In the genomic region with DNA sequence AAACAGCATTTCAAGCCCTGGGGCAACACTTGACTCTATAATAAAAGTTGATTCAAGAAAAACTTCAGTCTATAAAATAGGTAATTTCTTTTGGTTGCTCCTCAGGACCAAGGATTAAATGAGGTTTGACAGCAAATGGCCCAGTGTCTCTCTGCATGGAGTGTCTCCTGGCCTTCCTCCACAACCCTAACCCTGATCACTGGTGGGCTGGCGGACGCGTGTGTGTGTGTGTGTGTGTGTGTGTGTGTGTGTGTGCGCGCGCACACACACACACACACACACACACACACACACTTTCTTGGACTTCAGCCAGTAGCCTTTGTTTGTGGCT, we compare ENCODE assay signal across 8 mouse cellular contexts. TPM values are rescaled to one million over a fixed set of nuclear protein-coding genes. Genes with fewer than 3 reads are reported as not detected.
DNase-seq lines count a peak whose midpoint lies in the region; ATAC-seq lines count a peak whose summit lies in the region.

No protein-coding gene starts in this region.

- no peaks in the 10 kb centered on the region for H3K36me3 ChIP-seq in heart, embryonic 13.5 days
- no peaks in the 10 kb centered on the region for H3K36me3 ChIP-seq in embryonic facial prominence, embryonic 12.5 days
- no peaks in the 10 kb centered on the region for H3K36me3 ChIP-seq in intestine, embryonic 15.5 days
- no peaks in the 10 kb centered on the region for H3K36me3 ChIP-seq in midbrain, embryonic 16.5 days (ENCODE audit: control insufficient read depth, insufficient read depth, low read length)

- H3K9me3 ChIP-seq in heart, embryonic 13.5 days = no peaks in the 10 kb centered on the region
- no peaks in the 10 kb centered on the region for H3K9me3 ChIP-seq in embryonic facial prominence, embryonic 12.5 days
- H3K9me3 ChIP-seq in intestine, embryonic 15.5 days = no peaks in the 10 kb centered on the region
- H3K9me3 ChIP-seq in midbrain, embryonic 16.5 days (replicated peaks; ENCODE audit: control insufficient read depth, low read length, poor library complexity, severe bottlenecking) = no peaks in the 10 kb centered on the region

- ATAC-seq in heart, embryonic 13.5 days (ENCODE audit: extremely low read depth, insufficient number of reproducible peaks, low FRiP score, low TSS enrichment) = no peak
- 0 out of 2 replicates have a peak, but pooled peaks have one; percentile 52 for ATAC-seq in embryonic facial prominence, embryonic 12.5 days (ENCODE audit: insufficient number of reproducible peaks, insufficient read depth, low FRiP score, low TSS enrichment)
- peak; percentile 32; the same call in 1 of the 2 replicates for ATAC-seq in intestine, embryonic 15.5 days
- ATAC-seq in midbrain, embryonic 16.5 days = peak; percentile 33; the same call in 1 of the 2 replicates

- peaks cover 17% of the 10 kb centered on the region for H3K27me3 ChIP-seq in heart, embryonic 13.5 days (replicated peaks)
- H3K27me3 ChIP-seq in embryonic facial prominence, embryonic 12.5 days = no peaks in the 10 kb centered on the region
- H3K27me3 ChIP-seq in intestine, embryonic 15.5 days (replicated peaks) = no peaks in the 10 kb centered on the region
- H3K27me3 ChIP-seq in midbrain, embryonic 16.5 days (ENCODE audit: control insufficient read depth, insufficient read depth, low read depth, low read length) = no peaks in the 10 kb centered on the region

- H3K4me2 ChIP-seq in heart, embryonic 13.5 days = peak overlapping the region; percentile 96
- peak overlapping the region; percentile 89 for H3K4me2 ChIP-seq in embryonic facial prominence, embryonic 12.5 days (replicated peaks)
- H3K4me2 ChIP-seq in intestine, embryonic 15.5 days (replicated peaks) = peak overlapping the region; percentile 91
- peak overlapping the region; percentile 97 for H3K4me2 ChIP-seq in midbrain, embryonic 16.5 days (ENCODE audit: low read length)

- no peak for DNase-seq in heart, postnatal 36 days
- DNase-seq in left cerebral cortex, adult 11 months (ENCODE audit: low spot score) = no peak
- no peak for DNase-seq in thymus, postnatal 25 days
- no peak for DNase-seq in testis, postnatal 14 days (ENCODE audit: low spot score)

- no peak overlapping the region for H3K27ac ChIP-seq in heart, embryonic 13.5 days (replicated peaks)
- H3K27ac ChIP-seq in embryonic facial prominence, embryonic 12.5 days = no peak overlapping the region
- H3K27ac ChIP-seq in intestine, embryonic 15.5 days = no peak overlapping the region
- no peak overlapping the region for H3K27ac ChIP-seq in midbrain, embryonic 16.5 days (ENCODE audit: low read length)

- peak overlapping the region; percentile 80 for H3K9ac ChIP-seq in heart, embryonic 13.5 days
- peak overlapping the region; percentile 73 for H3K9ac ChIP-seq in embryonic facial prominence, embryonic 12.5 days
- H3K9ac ChIP-seq in intestine, embryonic 15.5 days = peak overlapping the region; percentile 56
- no peak overlapping the region; the same call in 1 of the 2 replicates for H3K9ac ChIP-seq in midbrain, embryonic 16.5 days (ENCODE audit: low read depth, low read length)

- H3K4me3 ChIP-seq in heart, embryonic 13.5 days = peak overlapping the region; percentile 65
- H3K4me3 ChIP-seq in embryonic facial prominence, embryonic 12.5 days = peak overlapping the region; percentile 54
- peak overlapping the region; percentile 60 for H3K4me3 ChIP-seq in intestine, embryonic 15.5 days (replicated peaks)
- H3K4me3 ChIP-seq in midbrain, embryonic 16.5 days (ENCODE audit: low read depth, low read length) = peak overlapping the region; percentile 67

- intact Hi-C loops in heart, postnatal 36 days (cut with DNase I) = no loop called here

- H3K4me1 ChIP-seq in heart, embryonic 13.5 days = peaks cover 3% of the 10 kb centered on the region; the same call in 1 of the 2 replicates
- H3K4me1 ChIP-seq in embryonic facial prominence, embryonic 12.5 days = peaks cover 21% of the 10 kb centered on the region
- no peaks in the 10 kb centered on the region; the same call in 1 of the 2 replicates for H3K4me1 ChIP-seq in intestine, embryonic 15.5 days (replicated peaks)
- peaks cover 4% of the 10 kb centered on the region; the same call in 1 of the 2 replicates for H3K4me1 ChIP-seq in midbrain, embryonic 16.5 days (ENCODE audit: control insufficient read depth, insufficient read depth, low read length)

- 19% methylated on average over 6 of the region's 6 CpGs for WGBS in heart, embryonic 13.5 days
- 0% methylated on average over 3 of the region's 6 CpGs for WGBS in embryonic facial prominence, embryonic 12.5 days
- 18% methylated on average over 3 of the region's 6 CpGs for WGBS in intestine, embryonic 15.5 days
- WGBS in midbrain, embryonic 16.5 days = 4% methylated on average over 6 of the region's 6 CpGs

RNA-seq across cellular contexts. Expression of gene Greb1, which starts 0.8 kb away (rescaled TPM):
- 0.44 and 1.1 TPM in 2 replicates for polyA plus RNA-seq in heart, embryonic 13.5 days (2015; fragmentation: Nextera tagmentation; extraction: Ambion mirVana)
- total RNA-seq in heart, postnatal 36 days (2021) = under 1 TPM; 0.33 TPM
- 5.6 and 6.0 TPM in 2 replicates for polyA plus RNA-seq in embryonic facial prominence, embryonic 12.5 days (2016; fragmentation: Nextera tagmentation; extraction: Ambion mirVana)
- polyA plus RNA-seq in intestine, embryonic 15.5 days (2015; fragmentation: Nextera tagmentation; extraction: Ambion mirVana) = 5.1 and 5.7 TPM in 2 replicates
- polyA plus RNA-seq in midbrain, embryonic 16.5 days (2015; fragmentation: Nextera tagmentation; extraction: Ambion mirVana) = 0.98 and 2.4 TPM in 2 replicates

RNA-seq across cellular contexts. Expression of gene E2f6, which starts 10.9 kb away (rescaled TPM):
- polyA plus RNA-seq in heart, embryonic 13.5 days (2015; fragmentation: Nextera tagmentation; extraction: Ambion mirVana) = 43.6 and 50.8 TPM in 2 replicates
- total RNA-seq in heart, postnatal 36 days (2021) = 10 to 100 TPM; 72.1 to 74.7 TPM
- 83.4 and 87.3 TPM in 2 replicates for polyA plus RNA-seq in embryonic facial prominence, embryonic 12.5 days (2016; fragmentation: Nextera tagmentation; extraction: Ambion mirVana)
- 37.6 and 39.6 TPM in 2 replicates for polyA plus RNA-seq in intestine, embryonic 15.5 days (2015; fragmentation: Nextera tagmentation; extraction: Ambion mirVana)
- 23.7 and 26.8 TPM in 2 replicates for polyA plus RNA-seq in midbrain, embryonic 16.5 days (2015; fragmentation: Nextera tagmentation; extraction: Ambion mirVana)
